Mouse (Mus musculus) liver, embryonic 14.5 days (tissue): ENCODE results near the gene Syngr1.

Source experiments
- CTCF ChIP-seq: IDR thresholded peaks from 2 replicates; pipeline ENCODE4 v1.5.1; 2016; ENCODE audit warnings: antibody characterized with exemption, low read depth, control low read depth
- EP300 ChIP-seq: IDR thresholded peaks from 2 replicates; pipeline ENCODE4 v1.6.1; 2016; ENCODE audit warnings: antibody characterized with exemption, low read depth

GRCm38 (mm10) chr15:80092041-80092441, 907 bp downstream of the Syngr1 start:
- no peak for TF ChIP-seq CTCF
- no peak for TF ChIP-seq EP300
